Mouse (Mus musculus) spleen, adult 2 months (tissue): ENCODE data around the gene Saysd1.

ENCODE experiments used
- CTCF ChIP-seq: fragments of 200-500 bp; IDR thresholded peaks from 2 replicates; pipeline ENCODE4 v1.5.1; 2011; ENCODE audit warnings: mild to moderate bottlenecking, inconsistent platforms; ENCODE audit not compliant: insufficient read depth, insufficient read length, insufficient replicate concordance; ENCODE audit errors: extremely low read depth
- POLR2A ChIP-seq: fragments of 200-500 bp; IDR thresholded peaks from 2 replicates; pipeline ENCODE4 v1.6.1; 2011; ENCODE audit warnings: low read depth, low read length, inconsistent platforms

- no peak for TF ChIP-seq CTCF
- no peak for TF ChIP-seq POLR2A
Measured at GRCm38 (mm10) chr14:20164438-20164837, 26.1 kb upstream of the Saysd1 start.
